Mouse (Mus musculus) kidney, embryonic 16.5 days (tissue): ENCODE data around the gene B130006D01Rik. TPM values are rescaled to one million over a fixed set of nuclear protein-coding genes. Genes with fewer than 3 reads are reported as not detected.
A peak's percentile ranks its signal among the peaks of the same experiment; 100 is the strongest.

ENCODE experiments used
- ATAC-seq: fragments of 200-750 bp; cut with Nextera tagmentation; 2 replicates; pipeline ENCODE4 v1.8.0; 2017; ENCODE audit warnings: moderate TSS enrichment; ENCODE audit not compliant: low FRiP score, low TSS enrichment
- H3K27ac ChIP-seq: fragments of 300-500 bp; sonication (generic); 2 replicates; pipeline ENCODE4 v1.5.1; 2014; ENCODE audit warnings: low read length
- H3K27me3 ChIP-seq: fragments of 300-500 bp; sonication (generic); 2 replicates; pipeline ENCODE4 v1.6.1; 2014; ENCODE audit warnings: low read length, control low read depth, mixed read lengths; ENCODE audit not compliant: insufficient read depth
- H3K36me3 ChIP-seq: fragments of 300-500 bp; sonication (generic); 2 replicates; pipeline ENCODE4 v1.6.1; 2014; ENCODE audit warnings: low read length, control low read depth, mixed read lengths; ENCODE audit not compliant: insufficient read depth
- H3K4me1 ChIP-seq: fragments of 300-500 bp; sonication (generic); 2 replicates; pipeline ENCODE4 v1.6.1; 2014; ENCODE audit warnings: low read length, control low read depth, mixed read lengths; ENCODE audit not compliant: insufficient read depth
- H3K4me2 ChIP-seq: fragments of 300-500 bp; sonication (generic); replicated peaks from 2 replicates; pipeline ENCODE4 v1.6.1; 2014; ENCODE audit warnings: low read depth, low read length
- H3K4me3 ChIP-seq: fragments of 300-500 bp; sonication (generic); 2 replicates; pipeline ENCODE4 v1.5.1; 2014; ENCODE audit warnings: mild to moderate bottlenecking, low read length
- H3K9ac ChIP-seq: fragments of 300-500 bp; sonication (generic); replicated peaks from 2 replicates; pipeline ENCODE4 v1.6.1; 2014; ENCODE audit warnings: low read length
- H3K9me3 ChIP-seq: fragments of 300-500 bp; sonication (generic); 2 replicates; pipeline ENCODE4 v1.6.1; 2016; ENCODE audit warnings: low read length, control low read depth
- WGBS: fragments of 180-500 bp; shearing (Covaris S2); extraction: QIAGEN DNeasy Blood & Tissue Kit; methylation state at CpG from one replicate; pipeline ENCODE4 v1.1.7; 2014; 5-methylcytosine and 5-hydroxymethylcytosine counted together
- polyA plus RNA-seq: library from polyadenylated mRNA; unstranded; fragments of >200 nt; fragmentation: Nextera tagmentation; extraction: Ambion mirVana; gene quantifications from 2 replicates; pipeline ENCODE4 v1.2.1, GENCODE M21; 2015

The B130006D01Rik gene
- polyA plus RNA-seq, result 1.1 and 1.8 TPM in 2 replicates

- WGBS, result 97% methylated on average over 5 of the region's 5 CpGs
- no peak within 1 kb of the TSS for H3K27ac ChIP-seq
- H3K4me1 ChIP-seq, result no peaks in the 10 kb centered on the region
- H3K4me2 ChIP-seq, result no peak within 1 kb of the TSS
- H3K36me3 ChIP-seq, result no peaks in the 10 kb centered on the region
- no peak within 1 kb of the TSS for H3K4me3 ChIP-seq
- no peak within 1 kb of the TSS for H3K9ac ChIP-seq
- no peaks in the 10 kb centered on the region for H3K9me3 ChIP-seq
- ATAC-seq, result no peak
- no peaks in the 10 kb centered on the region for H3K27me3 ChIP-seq
Measured at GRCm38 (mm10) chr11:95723287-95723686, at the start of gene B130006D01Rik. B130006D01Rik (plus strand) TSS chr11:95723587.

DNA sequence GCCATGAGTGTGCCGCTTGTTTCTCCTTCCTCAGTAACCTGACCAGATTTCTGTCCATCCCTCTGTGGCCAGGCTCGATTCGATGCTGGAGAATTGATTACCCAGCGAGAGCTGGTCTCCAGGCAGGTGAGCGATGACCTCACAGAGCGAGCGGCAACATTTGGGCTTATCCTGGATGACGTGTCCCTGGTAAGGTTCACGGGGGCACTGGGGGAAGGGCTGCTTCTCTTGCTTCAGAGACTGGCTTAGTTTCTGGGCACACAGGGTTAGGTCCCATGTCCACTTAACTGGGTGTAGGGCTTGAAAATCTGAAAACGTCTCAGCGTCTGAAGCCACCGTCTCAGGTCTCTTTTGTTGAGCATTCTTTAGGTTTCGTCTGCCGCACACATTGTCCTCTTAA lies 47.9 kb upstream of the B130006D01Rik start:
- peak overlapping the region; percentile 70 for H3K27ac ChIP-seq
- H3K9me3 ChIP-seq, result no peaks in the 10 kb centered on the region

DNA sequence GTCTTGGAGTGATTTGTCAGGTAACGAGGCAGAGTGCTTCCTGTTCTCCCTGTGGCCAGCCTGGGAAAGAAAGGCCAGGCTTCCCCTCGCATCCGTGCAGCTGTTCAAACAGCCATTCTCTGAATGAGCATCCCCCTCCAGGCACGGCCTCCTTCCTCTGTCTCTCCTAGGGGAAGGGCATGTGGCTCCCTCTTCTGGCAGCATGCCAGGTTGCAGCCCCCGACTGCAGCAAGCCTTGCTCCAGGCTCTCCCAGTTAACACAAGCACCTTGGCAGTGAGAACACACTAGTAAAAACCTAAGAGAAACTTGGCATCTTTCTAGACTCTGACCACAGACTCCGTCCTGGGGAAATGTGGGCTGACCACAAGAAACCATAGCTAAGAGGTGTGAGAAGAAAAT lies 47.1 kb upstream of the B130006D01Rik start:
- no peak overlapping the region for H3K9ac ChIP-seq
- H3K36me3 ChIP-seq, result peaks cover 68% of the 10 kb centered on the region
- H3K4me3 ChIP-seq, result no peak overlapping the region
- 13% methylated on average over 6 of the region's 6 CpGs for WGBS
- peak overlapping the region; percentile 70; the same call in 1 of the 2 replicates for H3K27ac ChIP-seq
- peaks cover 9% of the 10 kb centered on the region for H3K4me1 ChIP-seq
- no peak overlapping the region for H3K4me2 ChIP-seq
- no peaks in the 10 kb centered on the region for H3K9me3 ChIP-seq
- peak; percentile 67 for ATAC-seq
- no peaks in the 10 kb centered on the region for H3K27me3 ChIP-seq

More for the DNA sequence above, 47.9 kb upstream of the B130006D01Rik start:
- Histone ChIP-seq H3K27me3 (no peaks in the 10 kb centered on the region), H3K4me1 (peaks cover 9% of the 10 kb centered on the region), H3K4me3 (no peak overlapping the region), H3K4me2 (no peak overlapping the region), H3K36me3 (peaks cover 72% of the 10 kb centered on the region), H3K9ac (no peak overlapping the region)
- ATAC-seq, result no peak
- 82% methylated on average over 14 of the region's 14 CpGs for WGBS

DNA sequence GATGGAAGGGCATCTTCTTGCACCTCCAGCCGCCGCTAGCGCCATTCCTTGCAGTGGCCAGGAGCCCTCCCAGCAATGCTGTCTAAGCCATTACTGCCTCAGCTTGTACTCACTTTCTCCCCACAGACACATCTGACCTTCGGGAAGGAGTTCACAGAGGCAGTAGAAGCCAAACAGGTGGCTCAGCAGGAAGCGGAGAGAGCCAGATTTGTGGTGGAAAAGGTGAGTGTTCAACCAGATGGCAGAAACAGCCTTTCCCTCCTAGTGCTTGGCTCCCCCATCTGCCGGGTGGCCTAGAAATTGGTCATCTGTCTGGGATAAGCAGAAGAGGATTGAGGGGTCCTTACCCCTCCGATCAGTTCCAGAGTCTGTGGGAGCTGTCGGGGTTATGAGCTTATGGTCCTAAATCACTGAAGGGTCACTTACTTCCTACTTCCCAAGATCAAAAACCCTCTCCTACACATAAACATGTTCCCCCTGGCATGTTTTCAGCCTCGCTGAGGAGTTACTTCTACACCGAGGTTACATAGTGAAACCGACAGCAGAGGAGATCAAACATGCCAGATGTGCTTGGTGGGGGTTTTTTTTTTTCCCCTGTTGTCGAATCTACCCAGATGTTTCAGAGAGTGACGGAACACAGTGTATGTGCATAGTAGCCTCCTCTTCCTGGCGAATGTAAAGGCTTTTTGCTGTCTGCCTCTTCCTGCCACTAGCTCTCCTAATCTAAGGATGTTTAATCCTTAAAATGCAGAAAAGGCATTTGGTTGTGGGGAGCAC lies 45.3 kb upstream of the B130006D01Rik start:
- Histone ChIP-seq H3K27me3 (no peaks in the 10 kb centered on the region), H3K4me3 (no peak overlapping the region), H3K4me1 (peaks cover 9% of the 10 kb centered on the region), H3K9me3 (no peaks in the 10 kb centered on the region), H3K27ac (no peak overlapping the region), H3K9ac (no peak overlapping the region), H3K4me2 (no peak overlapping the region), H3K36me3 (peaks cover 57% of the 10 kb centered on the region)
- ATAC-seq, result no peak
- WGBS, result 63% methylated on average over 14 of the region's 14 CpGs

DNA sequence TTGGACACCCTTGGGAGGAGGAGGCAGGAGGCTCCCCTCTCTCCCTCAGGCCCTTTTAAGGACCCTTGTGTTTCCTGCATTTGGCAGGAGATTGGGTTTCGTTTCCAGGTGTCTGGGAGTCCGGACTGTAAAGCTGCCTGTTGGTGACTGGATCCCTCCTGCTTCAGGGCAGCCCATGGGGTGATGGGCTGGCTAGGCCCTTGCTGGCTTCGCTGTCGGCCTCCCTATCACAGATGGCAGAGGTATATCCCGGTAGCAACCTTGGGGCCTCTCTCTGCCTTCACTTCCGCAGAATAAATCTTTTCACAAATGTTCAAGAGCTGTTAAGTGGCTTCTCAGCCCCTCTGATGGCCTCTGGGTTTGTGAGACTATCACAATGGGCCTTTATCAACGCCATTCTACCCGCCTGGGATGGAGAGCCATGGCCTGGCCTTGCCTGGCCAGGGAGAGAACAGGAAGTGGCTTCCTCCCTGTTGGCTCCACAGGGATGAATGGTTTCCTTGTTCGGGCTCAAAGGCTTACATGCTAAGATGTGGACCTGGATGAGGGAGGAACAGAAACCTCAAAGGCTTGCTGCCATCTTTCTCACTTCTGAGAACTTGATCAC lies 41.3 kb upstream of the B130006D01Rik start:
- H3K27me3 ChIP-seq, result no peaks in the 10 kb centered on the region
- no peak overlapping the region for H3K4me3 ChIP-seq
- no peak overlapping the region for H3K4me2 ChIP-seq
- no peak overlapping the region for H3K9ac ChIP-seq
- peaks cover 37% of the 10 kb centered on the region for H3K36me3 ChIP-seq
- no peaks in the 10 kb centered on the region for H3K9me3 ChIP-seq
- H3K4me1 ChIP-seq, result no peaks in the 10 kb centered on the region
- WGBS, result 41% methylated on average over 9 of the region's 9 CpGs
- ATAC-seq, result no peak
- H3K27ac ChIP-seq, result peak overlapping the region; percentile 20; the same call in 1 of the 2 replicates

- no peak for ATAC-seq
- Histone ChIP-seq H3K4me2 (no peak overlapping the region), H3K4me1 (no peaks in the 10 kb centered on the region), H3K36me3 (peaks cover 28% of the 10 kb centered on the region), H3K9ac (no peak overlapping the region), H3K27me3 (no peaks in the 10 kb centered on the region), H3K27ac (no peak overlapping the region), H3K9me3 (no peaks in the 10 kb centered on the region), H3K4me3 (no peak overlapping the region)
- 78% methylated on average over 3 of the region's 3 CpGs for WGBS
Measured at GRCm38 (mm10) chr11:95682946-95683345, 40.4 kb upstream of the B130006D01Rik start.

- H3K27ac ChIP-seq, result no peak overlapping the region
- under 1% methylated on average over 4 of the region's 4 CpGs for WGBS
- peaks cover 8% of the 10 kb centered on the region; the same call in 1 of the 2 replicates for H3K4me1 ChIP-seq
- no peaks in the 10 kb centered on the region for H3K27me3 ChIP-seq
- H3K4me2 ChIP-seq, result no peak overlapping the region
- peak; percentile 37; the same call in 1 of the 2 replicates for ATAC-seq
- H3K9ac ChIP-seq, result no peak overlapping the region
- no peaks in the 10 kb centered on the region for H3K9me3 ChIP-seq
- 0 out of 2 replicates have a peak, but pooled peaks cover 3% of the 10 kb centered on the region for H3K36me3 ChIP-seq
- H3K4me3 ChIP-seq, result no peak overlapping the region
Measured at GRCm38 (mm10) chr11:95686031-95686430, 37.4 kb upstream of the B130006D01Rik start.

DNA sequence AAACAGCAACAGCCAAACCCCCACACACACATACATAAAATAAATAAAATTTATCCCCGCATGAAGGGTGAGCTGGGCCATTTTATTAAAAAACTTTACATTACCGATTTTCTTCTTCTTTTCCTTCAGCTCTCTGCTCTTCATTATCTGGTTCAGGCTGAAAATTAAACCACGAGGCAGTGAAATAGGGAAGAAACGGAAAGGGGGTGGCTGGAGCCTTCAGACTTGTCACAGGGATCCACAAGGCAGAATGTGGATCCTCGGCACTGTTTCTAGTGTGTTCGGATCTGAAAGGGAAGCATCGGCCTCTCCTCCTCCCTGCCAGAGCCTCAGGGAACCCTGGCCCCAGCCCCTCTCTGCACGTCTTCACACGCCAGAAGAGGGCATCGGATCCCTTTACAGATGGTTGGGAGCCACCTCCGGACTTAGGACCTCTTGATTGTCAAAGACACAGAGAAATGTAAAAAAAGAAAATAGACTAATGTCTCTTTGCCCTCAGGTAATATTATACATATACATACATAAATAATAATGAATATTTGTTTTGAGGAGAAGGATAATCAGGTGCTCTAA lies 36.2 kb upstream of the B130006D01Rik start:
- H3K4me3 ChIP-seq, result no peak overlapping the region
- H3K4me1 ChIP-seq, result peaks cover 8% of the 10 kb centered on the region; the same call in 1 of the 2 replicates
- ATAC-seq, result no peak
- no peak overlapping the region for H3K27ac ChIP-seq
- no peak overlapping the region for H3K4me2 ChIP-seq
- H3K36me3 ChIP-seq, result 0 out of 2 replicates have a peak, but pooled peaks cover 2% of the 10 kb centered on the region
- no peaks in the 10 kb centered on the region for H3K9me3 ChIP-seq
- 35% methylated on average over 11 of the region's 11 CpGs for WGBS
- no peak overlapping the region for H3K9ac ChIP-seq
- no peaks in the 10 kb centered on the region for H3K27me3 ChIP-seq

GRCm38 (mm10) chr11:95688515-95688914 lies 34.9 kb upstream of the B130006D01Rik start:
- H3K9me3 ChIP-seq, result no peaks in the 10 kb centered on the region
- no peak overlapping the region for H3K4me3 ChIP-seq
- H3K9ac ChIP-seq, result 0 out of 2 replicates have a peak overlapping the region, but pooled peaks have one; percentile 17
- no peaks in the 10 kb centered on the region for H3K36me3 ChIP-seq
- no peak for ATAC-seq
- peaks cover 8% of the 10 kb centered on the region; the same call in 1 of the 2 replicates for H3K4me1 ChIP-seq
- H3K4me2 ChIP-seq, result no peak overlapping the region
- H3K27ac ChIP-seq, result peak overlapping the region; percentile 78
- WGBS, result 38% methylated on average over 6 of the region's 6 CpGs
- H3K27me3 ChIP-seq, result no peaks in the 10 kb centered on the region
